20 mouse cellular contexts compared by ENCODE assay signal in genomic region chr10:8915755-8916154, GRCm38 (mm10).
"Had no signal": no experiment of that assay in that cellular context is flagged by ENCODE, and none has a peak within 500 bp of the region (broad histone marks: within the 10 kb centered on the region; RNA-seq: fewer than 3 reads in every experiment).

No protein-coding gene starts in this region.

- H3K9me3 ChIP-seq: midbrain, embryonic 10.5 days; midbrain, embryonic 12.5 days; neural tube, embryonic 13.5 days; neural tube, embryonic 15.5 days; stomach, embryonic 15.5 days had no signal

- H3K9ac ChIP-seq: lung, embryonic 14.5 days; midbrain, embryonic 12.5 days; neural tube, embryonic 13.5 days; neural tube, embryonic 15.5 days; stomach, embryonic 15.5 days had no signal

- H3K27me3 ChIP-seq: midbrain, embryonic 12.5 days; neural tube, embryonic 13.5 days; neural tube, embryonic 15.5 days; stomach, embryonic 15.5 days had no signal

- H3K36me3 ChIP-seq: midbrain, embryonic 10.5 days; midbrain, embryonic 12.5 days; neural tube, embryonic 13.5 days; neural tube, embryonic 15.5 days; stomach, embryonic 15.5 days had no signal

- H3K27ac ChIP-seq: midbrain, embryonic 10.5 days; midbrain, embryonic 12.5 days; neural tube, embryonic 13.5 days; neural tube, embryonic 15.5 days; stomach, embryonic 15.5 days; stomach, postnatal 0 days had no signal

- H3K4me3 ChIP-seq: midbrain, embryonic 10.5 days; midbrain, embryonic 12.5 days; myocyte; neural tube, embryonic 13.5 days; neural tube, embryonic 15.5 days; stomach, embryonic 15.5 days had no signal

- H3K4me2 ChIP-seq: lung, embryonic 14.5 days; midbrain, embryonic 12.5 days; neural tube, embryonic 13.5 days; neural tube, embryonic 15.5 days; stomach, embryonic 15.5 days had no signal

- H3K4me1 ChIP-seq: stomach, embryonic 15.5 days had no signal

- ATAC-seq: midbrain, embryonic 16.5 days had no signal

- DNase-seq: lung, adult 18-20 months; lung, embryonic 14.5 days; lung, postnatal 10 days; lung, postnatal 4 days; midbrain, embryonic 14.5 days; retina, postnatal 1 day; right cerebral cortex, adult 18-20 months; right cerebral cortex, postnatal 25 days; right cerebral cortex, postnatal 4 days; thymus, adult 2 months; thymus, postnatal 25 days; thymus, postnatal 4 days had no signal
